Mouse (Mus musculus) urinary bladder, postnatal 10 days (tissue): ENCODE measurements around the gene Neb.

Experiments
- DNase-seq: peaks from one replicate; pipeline ENCODE4 v3.0.0; 2022; ENCODE audit warnings: low spot score

Neb gene

DNA sequence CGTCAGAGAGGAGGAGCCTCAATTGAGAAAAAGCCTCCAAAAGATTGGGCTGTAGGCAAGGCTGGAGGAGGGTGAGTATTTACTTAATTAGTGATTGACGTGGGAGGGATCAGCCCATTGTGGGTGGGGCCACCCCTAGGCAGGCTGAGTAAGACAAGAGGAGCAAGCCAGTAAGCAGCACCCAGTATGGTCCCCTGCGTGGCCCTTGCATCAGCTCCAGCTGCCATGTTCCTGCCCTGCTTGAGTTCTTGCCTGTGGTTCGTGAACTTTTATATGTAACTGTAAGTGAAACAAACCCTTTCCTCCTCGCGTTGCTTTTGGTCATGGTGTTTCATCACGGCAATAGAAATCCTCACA, at the start of gene Neb:
Gene Neb, minus strand, starts transcription at position 27 of the 357 bp plus-strand sequence.
- no peak for DNase-seq

- no peak for DNase-seq
Observed at GRCm38 (mm10) chr2:52427383-52427782, 49.1 kb upstream of the Neb start.

DNA sequence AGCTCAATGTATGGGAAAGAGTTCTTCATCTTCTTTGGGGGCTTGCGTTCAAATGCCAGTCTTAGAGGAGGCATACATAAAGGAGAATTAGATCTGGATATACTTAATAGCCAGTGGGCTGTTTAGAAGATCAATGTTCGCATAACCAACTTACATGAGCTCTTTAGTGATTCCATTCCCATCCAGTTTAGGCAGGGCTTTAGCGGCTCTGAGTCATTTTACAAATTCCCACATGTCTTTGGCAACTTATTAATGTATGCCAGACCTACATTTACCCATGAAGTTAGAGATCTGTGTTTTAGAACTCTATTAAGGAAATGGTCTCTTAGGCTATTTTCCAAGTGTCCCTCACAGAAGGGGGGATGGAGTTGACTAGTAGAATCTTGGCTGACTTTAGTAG, 47.8 kb upstream of the Neb start:
- no peak for DNase-seq

GRCm38 (mm10) chr2:52425523-52425795, 47.2 kb upstream of the Neb start:
- DNase-seq, result no peak

DNA sequence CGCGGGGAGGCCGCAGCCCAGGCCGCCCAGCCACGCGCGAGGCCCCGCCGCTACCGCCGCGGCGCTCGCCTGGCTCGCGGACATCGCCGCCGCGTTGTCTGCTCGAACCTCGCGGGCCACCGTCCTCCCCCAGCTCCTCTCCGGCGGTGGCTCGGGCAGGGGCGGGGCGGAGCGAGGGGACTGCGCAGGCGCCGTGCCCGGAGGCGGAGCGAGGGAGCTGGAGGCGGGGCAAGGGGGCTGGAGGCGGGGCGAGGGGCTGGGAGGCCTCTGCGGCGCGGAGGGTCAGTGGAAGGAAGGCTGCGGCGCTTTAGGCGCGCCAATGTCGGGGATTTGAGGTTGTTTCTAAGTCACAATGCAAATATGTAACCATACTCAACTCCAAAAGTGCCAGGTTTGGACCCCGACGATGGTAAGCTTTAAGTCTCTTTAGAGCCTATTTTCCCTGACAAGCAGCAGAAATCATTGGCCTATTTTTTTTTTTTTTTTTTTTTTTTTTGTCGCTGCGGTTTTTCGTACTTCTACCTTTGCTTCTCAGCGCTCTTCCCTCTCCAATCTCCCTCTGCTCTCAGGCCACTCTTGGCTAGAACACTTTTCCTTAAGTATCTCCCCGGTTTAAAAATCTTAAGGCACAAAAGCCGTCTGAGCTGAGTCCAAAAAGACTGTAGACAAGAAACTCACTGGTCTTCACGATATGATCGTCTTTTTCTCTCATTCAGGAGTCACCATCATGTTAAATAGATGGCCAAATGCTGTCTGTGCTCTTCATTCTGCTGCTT, 46.7 kb upstream of the Neb start, which contains the start of gene Arl5a:
Gene Arl5a, minus strand, starts transcription at position 155 of the 776 bp plus-strand sequence.
- DNase-seq, result peak; percentile 92

DNA sequence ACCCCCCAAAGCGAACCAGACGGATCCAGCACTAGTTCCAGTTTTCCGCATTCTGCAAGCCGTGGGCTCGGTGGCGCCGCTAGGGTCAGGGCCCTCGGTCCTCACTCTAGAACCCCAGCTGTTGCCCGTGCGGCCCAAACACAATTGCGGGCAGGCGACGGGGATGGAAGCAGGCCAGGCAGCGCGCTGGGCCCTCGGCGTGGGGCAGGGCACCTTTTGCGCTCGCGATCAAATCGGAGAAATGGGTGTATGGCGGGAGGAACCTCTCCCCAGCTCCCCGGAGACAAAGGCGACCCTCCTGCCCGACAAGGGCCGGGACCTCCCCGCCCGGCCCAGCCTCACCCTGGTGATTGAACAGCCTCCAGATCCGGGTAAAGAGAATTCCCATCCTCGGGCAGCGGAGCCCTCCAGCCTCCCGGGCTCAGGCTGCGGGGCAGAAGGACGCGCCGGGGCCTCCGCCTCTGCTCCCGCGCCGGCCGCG, 46.0 kb upstream of the Neb start:
- DNase-seq, result no peak

DNA sequence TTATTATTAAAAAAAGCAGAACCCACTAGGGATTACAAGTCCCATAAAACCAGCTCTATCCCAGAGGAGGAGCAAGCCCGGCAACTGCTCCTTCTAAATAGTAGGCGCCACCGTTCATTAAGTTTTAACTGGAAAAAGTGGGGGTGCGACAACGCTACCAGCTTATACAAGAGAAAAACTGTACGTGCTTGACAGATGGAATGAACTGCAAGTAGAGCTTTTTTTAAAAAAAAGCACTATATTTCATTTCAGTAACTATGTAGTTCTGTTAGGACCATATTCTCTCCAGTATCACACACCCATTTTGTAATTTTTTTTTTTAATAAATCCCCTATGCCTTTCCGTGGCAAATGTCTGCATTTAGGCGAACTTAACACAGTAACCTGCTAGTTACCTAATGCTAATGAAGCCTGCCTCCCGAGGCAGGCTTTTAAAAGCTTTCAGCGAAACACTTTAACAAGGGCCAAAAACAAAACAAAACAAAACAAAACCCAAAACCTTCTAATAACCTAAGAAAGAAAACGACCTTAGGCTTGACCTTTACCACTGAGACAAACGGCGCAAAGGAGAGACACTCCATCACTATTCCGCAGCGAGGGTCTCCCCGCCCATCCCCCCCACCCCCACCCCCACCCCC, 45.5 kb upstream of the Neb start:
- no peak for DNase-seq

- no peak for DNase-seq
Observed at GRCm38 (mm10) chr2:52422871-52423610, 44.8 kb upstream of the Neb start.

DNA sequence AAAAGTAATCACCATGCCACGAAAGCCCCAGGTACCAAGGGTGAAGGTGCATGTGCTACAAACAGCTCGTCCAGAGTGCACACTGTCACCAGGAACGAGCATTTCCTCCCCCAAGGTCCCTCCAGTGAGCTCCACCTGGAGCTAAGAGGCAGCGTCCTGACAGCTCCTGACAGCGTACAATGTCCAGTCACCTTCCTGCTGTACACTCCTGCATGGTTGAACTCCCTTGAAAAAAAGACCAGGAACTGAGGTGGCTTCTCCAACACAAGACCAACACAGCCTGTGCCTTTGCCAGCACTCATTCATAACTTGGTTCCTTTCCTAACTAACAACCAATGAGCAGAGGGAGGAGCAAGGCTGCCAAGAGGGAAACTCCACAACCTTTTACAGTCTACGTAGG, 42.9 kb upstream of the Neb start:
- DNase-seq, result no peak

- DNase-seq, result no peak
Observed at GRCm38 (mm10) chr2:52420001-52420710, 41.9 kb upstream of the Neb start.

DNA sequence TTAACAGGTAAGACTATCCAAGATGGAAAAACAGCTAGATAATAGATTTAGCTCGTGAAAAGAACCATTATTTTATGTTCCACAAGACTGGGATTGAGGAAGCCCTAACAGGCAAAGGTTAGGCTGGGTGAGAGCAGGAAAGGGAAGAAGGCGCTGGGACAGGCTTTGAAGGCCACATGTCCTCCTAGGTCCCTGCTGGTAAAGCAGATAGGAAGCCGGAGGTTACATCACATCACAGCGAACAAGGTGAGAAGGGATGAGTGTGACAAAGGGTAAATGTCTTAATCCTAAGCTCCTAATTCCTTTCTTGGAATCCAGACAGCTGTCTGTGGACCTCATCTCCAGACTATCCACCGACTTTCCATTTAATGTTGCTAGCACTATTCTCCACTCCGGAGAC, 41.0 kb upstream of the Neb start:
- DNase-seq, result no peak

GRCm38 (mm10) chr2:52412524-52413037, 34.3 kb upstream of the Neb start:
- DNase-seq, result no peak

GRCm38 (mm10) chr2:52406480-52406879, 28.2 kb upstream of the Neb start:
- DNase-seq, result no peak

DNA sequence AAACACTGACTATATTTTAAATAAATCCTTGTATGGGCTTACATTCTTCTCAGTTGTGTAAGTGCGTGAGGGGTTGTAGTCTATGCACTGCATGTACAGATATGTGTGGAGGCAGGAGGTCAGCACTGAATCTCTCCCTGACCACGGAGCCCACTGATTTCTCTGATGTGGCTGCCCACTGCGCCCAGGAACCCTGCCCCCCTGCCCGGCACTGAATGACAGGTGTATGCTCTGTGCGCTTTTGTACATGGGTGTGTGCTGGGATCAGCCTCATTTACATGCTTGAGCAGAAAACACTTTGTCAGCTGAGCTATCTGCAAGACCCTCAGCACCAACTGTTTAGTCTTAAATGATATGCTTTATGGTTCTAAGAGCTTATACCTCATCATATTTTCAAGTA, 27.0 kb upstream of the Neb start:
- no peak for DNase-seq

- DNase-seq, result no peak
Observed at GRCm38 (mm10) chr2:52394529-52394928, 16.3 kb upstream of the Neb start.

DNA sequence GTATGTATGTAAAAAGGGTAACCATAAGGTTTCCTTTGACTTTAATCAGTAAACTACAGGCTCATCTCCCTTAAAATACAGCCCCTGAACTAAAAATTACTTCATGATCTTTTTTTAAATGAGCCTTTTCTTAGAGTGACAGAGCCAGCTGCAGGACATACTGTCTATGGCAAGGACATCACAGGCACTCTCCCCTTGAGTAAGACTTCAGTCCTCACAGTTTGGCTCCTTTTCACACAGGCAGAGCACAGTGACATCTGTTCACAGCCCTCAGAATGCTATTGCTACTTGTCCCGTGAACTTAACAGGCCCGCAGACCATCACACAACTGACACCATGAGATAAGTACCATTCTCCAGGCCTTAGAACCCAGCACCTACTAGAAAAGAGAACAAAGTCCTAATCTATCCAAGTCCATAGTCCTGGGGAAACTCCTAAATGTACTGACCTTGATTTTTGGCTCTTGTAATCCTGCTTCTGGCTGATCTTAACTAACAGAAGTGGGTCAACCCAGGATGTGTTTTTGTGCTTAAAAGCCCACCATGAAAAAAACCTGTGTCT, 12.2 kb upstream of the Neb start:
- no peak for DNase-seq

DNA sequence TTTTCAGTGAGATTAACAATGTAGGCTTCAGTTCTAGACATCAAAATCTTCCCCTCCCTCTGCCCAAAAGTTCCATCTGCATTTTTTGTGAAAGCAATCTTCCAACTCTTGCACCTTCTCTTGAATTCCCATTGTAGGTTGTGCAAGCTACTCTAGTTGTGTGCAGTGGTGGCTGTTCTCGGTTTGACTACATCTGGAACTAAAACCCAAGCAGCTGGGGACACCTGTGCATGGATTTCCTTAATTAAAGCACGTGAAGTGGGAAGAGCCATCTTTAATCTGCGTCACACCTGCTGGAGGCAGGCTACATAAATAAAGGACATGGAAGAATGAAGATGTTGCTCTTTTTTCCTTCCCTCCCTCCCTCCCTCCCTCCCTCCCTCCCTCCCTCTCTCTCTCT, 11.7 kb upstream of the Neb start:
- DNase-seq, result no peak

DNA sequence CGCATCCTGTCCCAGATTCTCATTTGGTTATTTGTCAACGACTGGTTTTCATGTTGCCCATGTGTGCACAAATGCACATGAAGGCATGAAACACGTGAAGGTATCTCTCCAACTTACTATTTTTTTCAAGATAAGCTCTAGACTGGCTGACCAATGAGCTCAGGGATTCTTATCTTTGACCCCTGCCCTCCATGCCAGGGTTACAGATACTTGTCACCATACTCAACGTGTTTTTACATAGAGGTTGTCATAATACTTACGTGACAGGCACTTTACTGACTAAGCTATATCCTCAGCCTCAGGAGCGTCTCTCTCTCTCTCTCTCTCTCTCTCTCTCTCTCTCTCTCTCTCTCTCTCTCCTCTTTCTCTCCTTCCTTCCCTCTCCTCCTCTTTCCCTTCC, 8.2 kb upstream of the Neb start:
- DNase-seq, result no peak

- DNase-seq, result no peak
Observed at GRCm38 (mm10) chr2:52386037-52386436, 7.8 kb upstream of the Neb start.

- DNase-seq, result no peak
Observed at GRCm38 (mm10) chr2:52378848-52379261, 581 bp upstream of the Neb start.

DNA sequence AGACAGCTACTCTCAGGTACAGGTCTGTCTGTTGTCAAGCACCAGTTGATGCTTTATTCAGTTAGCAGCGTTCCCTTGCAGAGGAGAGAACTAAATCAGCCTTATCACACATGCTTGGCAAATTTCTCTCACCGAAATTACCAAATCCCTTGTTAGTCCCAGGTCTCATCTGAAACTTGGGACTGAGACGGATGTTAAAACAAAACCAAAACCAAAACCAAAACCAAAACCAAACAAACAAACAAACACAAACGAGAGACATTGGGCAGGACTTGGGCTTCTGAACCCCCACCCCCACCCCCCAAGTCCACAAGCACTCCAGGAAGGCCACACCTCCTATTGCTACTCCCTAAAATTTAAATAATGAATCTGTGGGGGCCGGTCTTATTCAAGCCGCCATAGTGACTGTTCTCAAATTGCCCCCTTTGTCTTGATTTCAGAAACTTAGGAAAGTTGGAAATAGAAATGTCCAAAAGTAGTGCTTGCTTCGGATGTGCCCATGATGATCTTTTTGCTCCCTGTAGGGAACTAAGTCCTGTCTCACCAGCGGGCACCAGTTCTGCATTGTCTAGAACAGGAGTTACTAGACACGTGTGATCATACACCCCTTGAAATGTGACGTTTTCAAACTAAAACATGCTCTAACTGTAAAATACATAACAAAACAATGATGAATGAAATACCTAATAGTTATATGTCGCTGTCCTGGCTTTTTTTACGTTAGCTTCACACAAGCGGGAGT, 397 bp downstream of the Neb start:
- no peak for DNase-seq
